Comparison of ENCODE assay signal across 8 mouse cellular contexts in the genomic region with DNA sequence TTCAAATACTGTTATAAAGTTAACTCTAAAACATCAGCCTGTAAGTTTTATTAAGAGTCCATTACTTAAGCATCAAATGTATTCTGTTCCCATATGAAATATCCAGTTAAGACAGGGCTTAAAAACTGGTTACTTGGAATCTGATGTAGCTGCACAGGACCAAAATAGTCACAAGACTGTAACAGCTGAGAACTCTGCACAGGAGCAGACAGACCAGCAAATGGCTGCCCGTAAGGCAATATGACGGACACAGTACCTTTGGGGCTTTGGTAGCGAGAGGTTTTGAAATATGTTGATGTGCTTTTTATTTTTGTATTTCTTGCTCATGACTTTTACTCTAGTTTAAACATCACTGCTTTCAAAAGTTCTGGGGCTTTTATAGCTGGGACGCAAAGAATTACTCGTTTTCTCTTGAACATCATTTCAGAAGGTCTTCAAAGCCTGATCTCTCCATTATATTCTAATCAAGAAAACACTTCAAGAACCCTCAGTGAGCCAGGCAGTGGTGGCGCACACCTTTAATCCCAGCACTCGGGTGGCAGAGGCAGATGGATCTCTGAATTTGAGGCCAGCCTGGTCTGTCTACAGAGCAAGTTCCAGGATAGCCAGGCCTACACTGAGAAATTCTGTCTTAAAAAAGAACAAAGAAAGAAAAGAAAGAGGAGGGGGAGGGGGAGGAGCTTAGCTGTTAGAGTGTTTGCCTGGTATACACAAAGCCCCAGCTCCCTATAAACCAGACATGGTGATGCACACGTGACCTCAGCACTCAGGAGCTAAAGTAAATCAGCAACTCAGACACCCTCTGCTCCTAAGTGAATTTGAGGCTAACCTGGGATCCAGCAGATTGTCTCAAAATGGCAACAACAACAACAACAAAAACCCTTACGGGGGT. TPM values are rescaled to one million over a fixed set of nuclear protein-coding genes. Genes with fewer than 3 reads are reported as not detected.
DNase-seq lines count a peak whose midpoint lies in the region; ATAC-seq and TF ChIP-seq lines count a peak whose summit lies in the region.

No protein-coding gene starts in this region.

- H3K4me1 ChIP-seq in lung, embryonic 14.5 days (ENCODE audit: insufficient read depth): peaks cover 25% of the 10 kb centered on the region
- peaks cover 8% of the 10 kb centered on the region; the same call in 1 of the 2 replicates for H3K4me1 ChIP-seq in hindbrain, postnatal 0 days (ENCODE audit: insufficient read depth, low read length)

- peak; percentile 81 for ATAC-seq in lung, embryonic 14.5 days (ENCODE audit: insufficient read depth)
- peak; percentile 80 for ATAC-seq in hindbrain, postnatal 0 days

- peak overlapping the region; percentile 56 for H3K9ac ChIP-seq in lung, embryonic 14.5 days
- H3K9ac ChIP-seq in hindbrain, postnatal 0 days (replicated peaks; ENCODE audit: low read length): peak overlapping the region; percentile 46

- peak overlapping the region; percentile 62 for H3K4me2 ChIP-seq in lung, embryonic 14.5 days
- peak overlapping the region; percentile 51 for H3K4me2 ChIP-seq in hindbrain, postnatal 0 days (ENCODE audit: low read depth, low read length)

- DNase-seq in lung, embryonic 14.5 days: peak; percentile 77
- no peak for DNase-seq in lung, postnatal 25 days (ENCODE audit: low spot score)
- peak; percentile 78 for DNase-seq in embryo, embryonic 9.5 days (ENCODE audit: extremely low spot score)
- DNase-seq in hindbrain, postnatal 0 days (ENCODE audit: low spot score): peak; percentile 69
- DNase-seq in mesoderm, embryonic 11.5 days (ENCODE audit: low read depth, low spot score): peak; percentile 85
- DNase-seq in ovary, postnatal 36 days (ENCODE audit: low spot score): no peak
- no peak for DNase-seq in left cerebral cortex, postnatal 10 days (ENCODE audit: extremely low spot score in 1 of 2, low spot score in 2 of 2)
- DNase-seq in urinary bladder, postnatal 4 days (ENCODE audit: low spot score in 2 of 2): no peak

- WGBS in lung, embryonic 14.5 days: 42% methylated on average over 9 of the region's 9 CpGs
- WGBS in hindbrain, postnatal 0 days: 39% methylated on average over 9 of the region's 9 CpGs

- intact Hi-C loops in left cerebral cortex, postnatal 10 days (cut with DNase I): no loop called here

- no peaks in the 10 kb centered on the region for H3K36me3 ChIP-seq in lung, embryonic 14.5 days (ENCODE audit: insufficient read depth)
- H3K36me3 ChIP-seq in hindbrain, postnatal 0 days (ENCODE audit: insufficient read depth, low read length): no peaks in the 10 kb centered on the region

- H3K9me3 ChIP-seq in lung, embryonic 14.5 days (ENCODE audit: low read depth, low read length): no peaks in the 10 kb centered on the region
- no peaks in the 10 kb centered on the region for H3K9me3 ChIP-seq in hindbrain, postnatal 0 days (ENCODE audit: low read length)

- TF ChIP-seq CTCF in lung, embryonic 14.5 days (IDR thresholded peaks at IDR 0.05; ENCODE audit: low read depth): no peak
- TF ChIP-seq CTCF in hindbrain, postnatal 0 days (IDR thresholded peaks at IDR 0.05; ENCODE audit: low read depth): no peak

- peak overlapping the region; percentile 100 for H3K27ac ChIP-seq in lung, embryonic 14.5 days (ENCODE audit: low read depth)
- H3K27ac ChIP-seq in hindbrain, postnatal 0 days: peak overlapping the region; percentile 90

- no peaks in the 10 kb centered on the region for H3K27me3 ChIP-seq in lung, embryonic 14.5 days (ENCODE audit: insufficient read depth, low read length)
- no peaks in the 10 kb centered on the region for H3K27me3 ChIP-seq in hindbrain, postnatal 0 days (ENCODE audit: insufficient read depth, low read length)

- H3K4me3 ChIP-seq in lung, embryonic 14.5 days (ENCODE audit: low read depth, low read length): peak overlapping the region; percentile 14
- peak overlapping the region; percentile 25 for H3K4me3 ChIP-seq in hindbrain, postnatal 0 days (ENCODE audit: low read length)

RNA-seq across cellular contexts. Expression of gene Nedd4, which starts 22.9 kb away (rescaled TPM):
- 802 and 805 TPM in 2 replicates for polyA plus RNA-seq in lung, embryonic 14.5 days (2014; fragmentation: Nextera tagmentation; extraction: Ambion mirVana)
- 393 and 416 TPM in 2 replicates for total RNA-seq in hindbrain, postnatal 0 days (2014; rRNA removed)
- polyA plus RNA-seq in hindbrain, postnatal 0 days (2015; fragmentation: Nextera tagmentation; extraction: Ambion mirVana): 340 and 356 TPM in 2 replicates
- total RNA-seq in left cerebral cortex, postnatal 10 days (2021): 100 to 1,000 TPM; 338 to 346 TPM

Comparison
In these comparisons a context has a peak if more than half of its experiments do, and no peak if none do; other contexts are left out.
1. DNase-seq: peak in lung, embryonic 14.5 days (single experiment), embryo, embryonic 9.5 days (single experiment), hindbrain, postnatal 0 days (single experiment) and mesoderm, embryonic 11.5 days (single experiment); none in lung, postnatal 25 days (single experiment), ovary, postnatal 36 days (single experiment), left cerebral cortex, postnatal 10 days (0 of 2) and urinary bladder, postnatal 4 days (0 of 2).